Mouse (Mus musculus) hindbrain, embryonic 14.5 days (tissue): ENCODE data around the gene Vwf. TPM values are rescaled to one million over a fixed set of nuclear protein-coding genes. Genes with fewer than 3 reads are reported as not detected.

Source experiments
- ATAC-seq: fragments of 200-750 bp; cut with Nextera tagmentation; 2 replicates; pipeline ENCODE4 v1.8.0; 2017; ENCODE audit warnings: moderate number of reproducible peaks, mild to moderate bottlenecking, moderate TSS enrichment, moderate library complexity; ENCODE audit not compliant: low FRiP score
- DNase-seq: peaks from one replicate; pipeline ENCODE4 v3.0.0-alpha.2; 2015; ENCODE audit warnings: low spot score
- H3K27ac ChIP-seq: fragments of 300-500 bp; sonication (generic); 2 replicates; pipeline ENCODE4 v1.5.1; 2014; ENCODE audit warnings: mild to moderate bottlenecking, moderate library complexity
- H3K27me3 ChIP-seq: fragments of 300-500 bp; sonication (generic); 2 replicates; pipeline ENCODE4 v1.6.1; 2014; ENCODE audit warnings: mild to moderate bottlenecking, low read length, mixed read lengths; ENCODE audit not compliant: control insufficient read depth, insufficient read depth
- H3K36me3 ChIP-seq: fragments of 300-500 bp; sonication (generic); replicated peaks from 2 replicates; pipeline ENCODE4 v1.6.1; 2014; ENCODE audit not compliant: control insufficient read depth, insufficient read depth
- H3K4me1 ChIP-seq: fragments of 300-500 bp; sonication (generic); replicated peaks from 2 replicates; pipeline ENCODE4 v1.6.1; 2014; ENCODE audit warnings: antibody characterized with exemption, low read length, mixed read lengths; ENCODE audit not compliant: control insufficient read depth, insufficient read depth
- H3K4me2 ChIP-seq: fragments of 300-500 bp; sonication (generic); replicated peaks from 2 replicates; pipeline ENCODE4 v1.6.1; 2014; ENCODE audit warnings: mild to moderate bottlenecking, moderate library complexity
- H3K4me3 ChIP-seq: fragments of 300-500 bp; sonication (generic); replicated peaks from 2 replicates; pipeline ENCODE4 v1.5.1; 2014; ENCODE audit warnings: mild to moderate bottlenecking, low read length
- H3K9ac ChIP-seq: fragments of 300-500 bp; sonication (generic); 2 replicates; pipeline ENCODE4 v1.6.1; 2014
- H3K9me3 ChIP-seq: fragments of 300-500 bp; sonication (generic); 2 replicates; pipeline ENCODE4 v1.6.1; 2016; ENCODE audit warnings: low read length; ENCODE audit not compliant: control insufficient read depth
- WGBS: fragments of 180-500 bp; shearing (Covaris S2); extraction: QIAGEN DNeasy Blood & Tissue Kit; methylation state at CpG from one replicate; pipeline ENCODE4 v1.1.7; 2014; 5-methylcytosine and 5-hydroxymethylcytosine counted together
- polyA plus RNA-seq: library from polyadenylated mRNA; unstranded; fragments of >200 nt; fragmentation: Nextera tagmentation; extraction: Ambion mirVana; gene quantifications from 2 replicates; pipeline ENCODE4 v1.2.1, GENCODE M21; 2014

Gene Vwf
- polyA plus RNA-seq, 1 experiment from 2014 or later: 14.2 TPM

- ATAC-seq (peak; percentile 57; the same call in 1 of the 2 replicates), DNase-seq (peak; percentile 62)
- H3K4me3 ChIP-seq: no peak overlapping the region
- H3K36me3 ChIP-seq: no peaks in the 10 kb centered on the region
- no peaks in the 10 kb centered on the region for H3K9me3 ChIP-seq
- no peak overlapping the region for H3K9ac ChIP-seq
- H3K4me2 ChIP-seq: no peak overlapping the region
- no peaks in the 10 kb centered on the region for H3K27me3 ChIP-seq
- H3K27ac ChIP-seq: peak overlapping the region; percentile 38; the same call in 1 of the 2 replicates
- 29% methylated on average over 11 of the region's 11 CpGs for WGBS
- peaks cover 9% of the 10 kb centered on the region; the same call in 1 of the 2 replicates for H3K4me1 ChIP-seq
These were observed 31.5 kb downstream of the Vwf start for GRCm38 (mm10) chr6:125577882-125578646.

- peaks cover 4% of the 10 kb centered on the region; the same call in 1 of the 2 replicates for H3K4me1 ChIP-seq
- WGBS: 63% methylated on average over 7 of the region's 7 CpGs
- ATAC-seq (peak; percentile 25; the same call in 1 of the 2 replicates), DNase-seq (no peak)
- H3K9me3 ChIP-seq: no peaks in the 10 kb centered on the region
- no peak overlapping the region for H3K4me3 ChIP-seq
- H3K27ac ChIP-seq: no peak overlapping the region
- H3K27me3 ChIP-seq: no peaks in the 10 kb centered on the region
- no peaks in the 10 kb centered on the region for H3K36me3 ChIP-seq
- no peak overlapping the region for H3K9ac ChIP-seq
- no peak overlapping the region for H3K4me2 ChIP-seq
These were observed 32.1 kb downstream of the Vwf start for GRCm38 (mm10) chr6:125578647-125579011.

DNA sequence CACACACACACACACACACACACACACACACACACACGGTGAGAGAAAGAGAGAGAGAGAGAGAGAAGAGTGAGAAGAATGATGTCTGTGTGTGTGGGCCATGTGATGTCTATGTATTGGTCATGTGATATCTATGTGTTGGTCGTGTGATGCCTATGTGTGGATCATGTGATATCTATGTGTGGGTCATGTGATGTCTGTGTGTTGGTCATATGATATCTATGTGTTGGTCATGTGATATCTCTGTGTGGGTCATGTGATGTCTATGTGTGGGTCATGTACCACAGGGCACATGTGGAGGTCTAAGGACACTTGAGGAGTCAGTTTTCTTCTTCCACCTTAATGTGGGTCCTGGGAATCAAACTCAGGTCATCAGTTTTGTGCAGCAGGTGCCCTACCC lies 33.3 kb downstream of the Vwf start:
- WGBS: 100% methylated on average over 1 of the region's 2 CpGs
- no peaks in the 10 kb centered on the region for H3K9me3 ChIP-seq
- DNase-seq (no peak), ATAC-seq (no peak)
- no peak overlapping the region for H3K27ac ChIP-seq
- H3K4me2 ChIP-seq: no peak overlapping the region
- H3K36me3 ChIP-seq: no peaks in the 10 kb centered on the region
- no peak overlapping the region for H3K4me3 ChIP-seq
- H3K27me3 ChIP-seq: no peaks in the 10 kb centered on the region
- H3K9ac ChIP-seq: no peak overlapping the region
- H3K4me1 ChIP-seq: peaks cover 5% of the 10 kb centered on the region; the same call in 1 of the 2 replicates

DNA sequence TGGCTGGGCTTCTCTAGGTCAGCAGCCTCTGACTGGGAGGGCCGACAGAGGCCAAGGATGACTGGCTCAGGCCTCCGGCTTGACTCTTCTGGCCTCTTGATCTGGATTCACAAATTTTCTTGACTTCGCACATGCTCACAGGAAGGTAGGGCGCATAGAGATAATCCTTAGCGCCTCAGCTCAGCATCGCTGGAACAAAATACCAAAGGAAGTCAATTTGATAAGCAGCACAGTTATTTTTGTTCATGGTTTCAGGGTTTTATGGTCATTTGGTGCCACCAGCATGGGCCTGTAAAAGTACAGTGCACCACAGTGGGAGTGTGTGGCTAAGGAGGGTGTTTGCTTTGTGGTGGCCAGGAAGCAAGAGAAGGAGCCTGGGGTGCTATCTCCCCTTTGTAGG lies 37.1 kb downstream of the Vwf start:
- H3K9me3 ChIP-seq: no peaks in the 10 kb centered on the region
- WGBS: 87% methylated on average over 6 of the region's 6 CpGs
- H3K36me3 ChIP-seq: no peaks in the 10 kb centered on the region
- no peak overlapping the region for H3K27ac ChIP-seq
- H3K4me1 ChIP-seq: peaks cover 9% of the 10 kb centered on the region; the same call in 1 of the 2 replicates
- H3K27me3 ChIP-seq: no peaks in the 10 kb centered on the region
- no peak overlapping the region for H3K9ac ChIP-seq
- no peak for ATAC-seq
- DNase-seq: no peak
- H3K4me2 ChIP-seq: no peak overlapping the region
- no peak overlapping the region for H3K4me3 ChIP-seq

DNA sequence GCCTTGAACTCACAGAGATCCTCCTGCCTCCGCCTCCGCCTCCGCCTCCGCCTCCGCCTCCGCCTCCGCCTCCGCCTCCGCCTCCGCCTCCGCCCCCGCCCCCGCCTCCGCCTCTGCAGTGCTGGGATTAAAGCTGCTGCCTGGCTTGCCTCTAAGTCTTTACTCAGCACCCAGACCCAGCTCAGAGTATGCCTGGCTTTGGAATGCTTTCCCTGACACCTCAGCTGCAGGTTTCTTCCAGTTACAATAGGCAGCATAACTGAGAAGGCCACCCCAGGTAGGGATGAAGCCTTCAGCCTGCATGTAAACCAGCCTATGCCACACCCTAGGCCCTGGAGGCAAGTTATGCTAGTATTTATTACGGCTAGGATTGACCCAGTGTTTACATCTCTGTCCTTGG lies 37.7 kb downstream of the Vwf start:
- ATAC-seq (no peak), DNase-seq (no peak)
- no peaks in the 10 kb centered on the region for H3K9me3 ChIP-seq
- H3K9ac ChIP-seq: no peak overlapping the region
- H3K27ac ChIP-seq: no peak overlapping the region
- 94% methylated on average over 15 of the region's 15 CpGs for WGBS
- no peaks in the 10 kb centered on the region for H3K36me3 ChIP-seq
- H3K4me2 ChIP-seq: no peak overlapping the region
- H3K4me3 ChIP-seq: no peak overlapping the region
- peaks cover 9% of the 10 kb centered on the region; the same call in 1 of the 2 replicates for H3K4me1 ChIP-seq
- no peaks in the 10 kb centered on the region for H3K27me3 ChIP-seq

DNA sequence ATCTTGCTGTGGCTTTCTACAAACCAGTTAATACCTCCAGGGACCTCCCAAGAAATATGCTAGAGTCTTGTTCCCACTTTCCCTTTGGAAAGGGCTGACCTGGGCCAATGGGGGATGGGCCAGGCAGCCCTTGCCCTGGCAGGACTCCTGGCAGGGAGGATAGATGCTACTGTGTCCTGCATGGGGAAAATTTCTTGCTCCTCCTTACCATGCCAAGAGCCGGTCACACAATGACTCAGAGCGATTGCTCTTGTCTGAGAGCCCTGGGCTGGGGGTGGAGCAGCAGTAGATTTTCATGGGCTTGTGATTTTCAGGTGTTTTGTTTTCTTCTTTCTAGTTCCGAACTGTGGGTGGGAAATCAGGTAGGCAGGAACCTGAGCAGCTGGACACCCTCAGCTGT lies 39.0 kb downstream of the Vwf start:
- Histone ChIP-seq H3K27me3 (no peaks in the 10 kb centered on the region), H3K36me3 (no peaks in the 10 kb centered on the region), H3K27ac (no peak overlapping the region), H3K9ac (no peak overlapping the region), H3K9me3 (no peaks in the 10 kb centered on the region), H3K4me3 (no peak overlapping the region), H3K4me2 (no peak overlapping the region), H3K4me1 (peaks cover 10% of the 10 kb centered on the region; the same call in 1 of the 2 replicates)
- no peak for ATAC-seq
- WGBS: 58% methylated on average over 3 of the region's 3 CpGs
- DNase-seq: no peak

DNA sequence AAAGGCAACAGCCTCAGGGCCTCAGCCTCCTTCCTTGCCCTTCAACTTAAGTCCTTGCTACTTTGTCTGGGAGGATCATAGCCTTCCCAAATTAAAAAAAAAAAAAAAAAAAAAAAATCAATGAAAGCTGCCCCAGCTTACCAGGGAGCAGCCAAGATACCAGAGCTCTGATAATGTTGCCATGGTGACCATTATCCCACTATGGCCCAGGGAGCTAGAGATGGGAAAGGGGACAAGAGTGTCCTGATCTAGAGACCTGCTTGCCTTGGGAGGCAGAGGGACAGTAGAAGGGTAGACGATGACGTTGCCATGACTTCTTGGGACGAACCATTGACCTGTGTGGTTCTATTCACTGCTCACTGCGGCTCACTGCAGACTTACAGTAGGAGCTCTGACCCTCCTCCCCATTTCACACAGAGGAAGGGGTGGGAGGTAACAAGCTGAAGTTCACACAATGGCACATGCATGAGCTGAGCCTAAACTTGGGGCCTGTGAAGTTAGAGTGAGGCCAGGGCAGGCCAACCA lies 39.5 kb downstream of the Vwf start:
- Histone ChIP-seq H3K4me1 (peaks cover 13% of the 10 kb centered on the region; the same call in 1 of the 2 replicates), H3K27me3 (no peaks in the 10 kb centered on the region), H3K27ac (no peak overlapping the region), H3K36me3 (no peaks in the 10 kb centered on the region), H3K4me3 (no peak overlapping the region), H3K9me3 (no peaks in the 10 kb centered on the region), H3K4me2 (no peak overlapping the region), H3K9ac (no peak overlapping the region)
- 67% methylated on average over 4 of the region's 4 CpGs for WGBS
- ATAC-seq (no peak), DNase-seq (no peak)

DNA sequence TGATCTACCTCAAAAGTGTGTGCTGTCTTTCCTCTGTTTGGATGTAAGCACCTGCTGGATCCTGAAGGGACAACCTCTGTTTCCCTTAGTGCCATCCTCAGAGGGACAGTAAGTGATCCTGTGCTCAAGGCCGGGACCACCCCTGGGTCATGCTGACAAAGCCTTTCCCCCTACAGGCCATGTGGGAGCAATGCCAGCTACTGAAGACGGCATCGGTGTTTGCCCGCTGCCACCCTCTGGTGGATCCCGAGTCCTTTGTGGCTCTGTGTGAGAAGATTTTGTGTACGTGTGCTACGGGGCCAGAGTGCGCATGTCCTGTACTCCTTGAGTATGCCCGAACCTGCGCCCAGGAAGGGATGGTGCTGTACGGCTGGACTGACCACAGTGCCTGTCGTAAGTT lies 41.7 kb downstream of the Vwf start:
- Histone ChIP-seq H3K4me1 (peaks cover 13% of the 10 kb centered on the region; the same call in 1 of the 2 replicates), H3K9me3 (no peaks in the 10 kb centered on the region), H3K4me3 (no peak overlapping the region), H3K36me3 (no peaks in the 10 kb centered on the region), H3K27ac (no peak overlapping the region), H3K27me3 (no peaks in the 10 kb centered on the region), H3K9ac (no peak overlapping the region), H3K4me2 (no peak overlapping the region)
- 90% methylated on average over 12 of the region's 12 CpGs for WGBS
- no peak for DNase-seq
- no peak for ATAC-seq

DNA sequence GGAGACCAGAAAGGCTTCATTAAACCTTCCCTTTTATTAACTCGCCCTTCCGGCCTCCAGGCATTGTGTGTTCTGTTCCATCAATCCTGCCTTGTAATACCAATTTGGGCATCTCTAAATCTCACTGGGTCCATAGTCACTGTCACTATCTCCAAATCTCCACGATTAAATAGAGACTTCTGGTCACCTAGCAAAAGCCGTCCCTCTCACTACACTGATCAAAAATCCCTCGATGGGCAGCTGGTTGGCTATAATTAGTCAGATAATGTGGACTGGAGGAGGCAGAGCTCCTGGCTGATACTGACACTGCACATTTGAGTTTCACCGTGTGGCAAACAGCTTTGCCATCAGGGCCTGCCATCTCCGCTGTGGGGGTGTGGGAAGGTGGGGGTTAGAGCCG lies 42.5 kb downstream of the Vwf start:
- Histone ChIP-seq H3K27ac (no peak overlapping the region), H3K4me1 (peaks cover 13% of the 10 kb centered on the region; the same call in 1 of the 2 replicates), H3K9ac (no peak overlapping the region), H3K36me3 (no peaks in the 10 kb centered on the region), H3K27me3 (no peaks in the 10 kb centered on the region), H3K4me3 (no peak overlapping the region), H3K9me3 (no peaks in the 10 kb centered on the region), H3K4me2 (no peak overlapping the region)
- WGBS: 67% methylated on average over 8 of the region's 8 CpGs
- no peak for ATAC-seq
- DNase-seq: no peak
